Mouse (Mus musculus): ENCODE measurements around the gene Tmem44.

The Tmem44 gene

GRCm38 (mm10) chr16:30550748-30551192, at the start of gene Tmem44:
Tmem44 (minus strand) TSS chr16:30550842.
- CTCF ChIA-PET: interaction anchor here (1.4 kb wide), 1 partner anchor 23 kb away, joined by 3 read pairs; no protein-coding TSS in a partner anchor

GRCm38 (mm10) chr16:30599491-30600268, 49.0 kb upstream of the Tmem44 start, which contains the start of gene Fam43a:
Fam43a (plus strand) TSS chr16:30599723.
- CTCF ChIA-PET: interaction anchor here (0.7 to 0.8 kb wide), 3 partner anchors 79 to 453 kb away, joined by 4 to 5 read pairs (median 4); no protein-coding TSS in a partner anchor

- CTCF ChIA-PET: interaction anchor here (0.7 to 1.5 kb wide), 3 partner anchors 425 to 477 kb away, joined by 5 to 19 read pairs (median 5); no protein-coding TSS in a partner anchor
These were observed 46.5 kb upstream of the Tmem44 start for GRCm38 (mm10) chr16:30596959-30597681.

GRCm38 (mm10) chr16:30595835-30596557, 45.4 kb upstream of the Tmem44 start:
- CTCF ChIA-PET: interaction anchor here (0.5 to 0.6 kb wide), 2 partner anchors 342 to 486 kb away, joined by 3 read pairs; no protein-coding TSS in a partner anchor

DNA sequence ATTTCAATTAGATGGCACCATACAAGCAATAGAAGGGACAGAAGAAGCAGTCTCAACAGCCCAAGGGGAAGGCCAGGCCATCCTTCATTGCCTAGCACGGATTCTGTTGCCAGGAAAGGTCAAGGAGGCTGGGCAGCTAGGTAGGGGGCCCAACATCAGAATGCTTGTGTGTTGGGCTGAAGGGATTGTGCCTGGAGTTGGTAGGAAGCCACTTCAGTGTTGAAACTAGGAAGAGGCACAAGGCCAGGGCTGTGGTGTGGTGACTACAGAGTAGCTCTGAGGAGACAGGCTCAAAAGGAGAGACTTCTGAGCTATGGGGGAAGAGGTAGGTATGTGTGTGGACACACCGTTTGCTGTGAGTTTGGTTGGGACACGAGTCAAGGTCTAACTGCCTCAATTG, 44.7 kb upstream of the Tmem44 start:
- CTCF ChIA-PET: interaction anchor here (0.6 kb wide), 1 partner anchor 57 kb away, joined by 4 read pairs; no protein-coding TSS in a partner anchor

DNA sequence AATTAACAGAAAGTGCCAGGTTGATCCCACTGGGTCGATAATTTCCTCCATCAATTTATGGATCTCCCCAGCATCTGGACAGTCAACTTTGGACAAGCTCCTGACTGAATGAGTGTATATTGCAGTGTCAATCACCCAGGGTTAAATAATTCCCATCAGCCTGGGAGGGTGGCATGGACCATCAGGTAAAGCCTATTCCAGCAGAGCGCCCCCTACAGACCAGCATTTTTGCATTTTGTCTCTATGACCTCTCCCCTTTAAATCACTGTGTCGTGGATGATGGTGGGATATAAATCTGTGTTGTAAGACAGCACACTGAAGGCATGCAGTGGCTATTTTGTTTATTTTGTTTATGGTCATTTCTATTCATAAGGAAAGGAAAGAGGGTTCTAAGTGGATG, 41.3 kb upstream of the Tmem44 start:
- CTCF ChIA-PET: no interaction called here

DNA sequence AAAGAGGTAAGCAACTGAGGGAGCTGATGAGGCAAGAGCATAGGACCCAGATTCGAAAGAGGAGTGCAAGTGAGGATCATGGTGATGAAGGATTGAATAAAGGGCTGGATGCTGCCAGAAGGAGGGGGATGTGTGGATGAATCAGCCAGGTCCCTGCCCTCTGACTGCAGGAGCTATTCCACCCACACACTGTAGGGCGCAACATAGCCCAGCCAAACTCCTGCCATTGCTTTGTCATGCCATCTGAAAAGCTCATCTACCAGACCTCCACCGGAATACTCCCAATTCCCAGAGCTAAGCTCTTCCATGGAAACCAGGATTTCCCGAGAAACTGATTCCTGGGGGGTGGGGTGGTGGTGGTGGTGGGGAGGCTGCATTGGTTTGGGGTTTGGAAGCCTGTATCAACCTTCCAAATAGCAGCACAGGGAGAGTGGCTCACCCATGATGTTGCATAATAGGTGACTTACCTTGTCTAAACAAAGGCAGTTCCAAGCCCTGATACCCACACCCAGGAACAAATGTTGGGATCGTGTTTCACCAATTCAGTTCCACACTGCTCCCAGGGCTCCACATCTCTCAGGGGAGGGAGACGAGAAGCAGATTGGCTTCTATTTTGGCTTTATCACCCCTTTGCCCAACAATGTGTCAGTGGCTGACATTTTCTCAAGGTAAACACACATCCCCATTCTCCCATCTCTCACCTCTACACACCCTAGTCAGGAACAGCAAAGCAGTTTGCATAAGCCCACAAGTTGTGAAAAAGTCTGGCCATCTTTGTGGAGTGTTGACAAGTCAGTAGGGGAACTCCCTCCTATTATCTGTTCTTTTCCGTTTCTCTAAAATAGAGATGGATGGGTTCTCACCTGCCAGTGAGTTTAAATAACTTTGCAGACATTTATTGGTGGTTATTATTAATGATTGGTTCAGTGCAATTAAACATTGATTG, 39.9 kb upstream of the Tmem44 start:
- CTCF ChIA-PET: interaction anchor here (0.6 kb wide), 1 partner anchor 51 kb away, joined by 3 read pairs; no protein-coding TSS in a partner anchor

GRCm38 (mm10) chr16:30587494-30588327, 37.1 kb upstream of the Tmem44 start, which contains the start of gene Lsg1:
Lsg1 (minus strand) TSS chr16:30587592.
- CTCF ChIA-PET: no interaction called here

DNA sequence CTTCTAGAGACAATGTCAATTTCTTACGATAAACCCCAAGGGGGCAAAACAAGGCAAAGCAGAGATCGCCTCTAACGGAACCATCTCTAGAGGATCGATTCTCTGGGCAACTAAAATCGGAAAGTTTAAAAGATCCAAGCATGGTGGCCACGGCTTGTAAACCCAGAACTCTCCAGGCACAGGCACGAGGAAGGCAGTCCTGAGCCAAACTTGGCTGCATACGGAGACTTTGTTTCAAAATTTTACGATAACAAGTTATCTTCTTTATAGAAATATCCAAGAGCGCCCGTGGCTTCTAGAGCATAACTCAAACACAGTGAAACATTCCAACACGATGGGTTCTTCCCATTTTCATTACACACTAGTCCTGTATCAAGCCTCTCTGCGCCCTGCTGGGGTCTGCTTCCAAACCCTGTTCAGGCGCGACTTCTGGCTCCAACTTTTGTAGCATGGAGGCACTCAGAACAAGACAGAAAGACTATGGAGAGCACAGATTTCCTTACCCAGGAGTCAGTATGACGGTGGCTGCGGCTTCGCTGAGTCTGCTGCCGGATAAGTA, 36.4 kb upstream of the Tmem44 start:
- CTCF ChIA-PET: no interaction called here

GRCm38 (mm10) chr16:30580765-30581164, 30.1 kb upstream of the Tmem44 start:
- CTCF ChIA-PET: interaction anchor here (0.7 kb wide), 1 partner anchor 99 kb away, joined by 3 read pairs; no protein-coding TSS in a partner anchor

GRCm38 (mm10) chr16:30576392-30576791, 25.8 kb upstream of the Tmem44 start:
- CTCF ChIA-PET: no interaction called here

DNA sequence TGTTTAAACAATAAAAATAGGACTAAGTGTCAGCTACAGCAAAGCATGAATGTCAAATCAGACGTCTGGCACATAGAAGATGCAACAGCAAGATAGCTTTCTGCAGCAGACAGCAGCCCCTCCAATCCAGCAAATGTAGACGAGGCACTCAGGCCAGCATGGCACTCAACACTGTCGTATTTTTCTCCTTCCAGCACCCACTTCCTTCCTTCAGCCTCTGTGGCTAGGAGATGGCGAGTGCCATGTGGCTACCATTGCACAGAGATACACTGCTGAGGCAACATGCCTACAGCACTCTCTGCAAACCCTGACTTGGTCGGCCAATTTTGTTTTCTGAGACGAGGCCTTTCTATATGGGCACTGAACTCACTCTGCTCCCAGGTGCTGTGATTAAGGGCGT, 25.2 kb upstream of the Tmem44 start:
- CTCF ChIA-PET: interaction anchor here (0.6 kb wide), 1 partner anchor 262 kb away, joined by 16 read pairs; no protein-coding TSS in a partner anchor

- CTCF ChIA-PET: interaction anchor here (0.6 kb wide), 2 partner anchors 13 to 105 kb away, joined by 3 to 5 read pairs; no protein-coding TSS in a partner anchor
These were observed 21.6 kb upstream of the Tmem44 start for GRCm38 (mm10) chr16:30572239-30572638.

DNA sequence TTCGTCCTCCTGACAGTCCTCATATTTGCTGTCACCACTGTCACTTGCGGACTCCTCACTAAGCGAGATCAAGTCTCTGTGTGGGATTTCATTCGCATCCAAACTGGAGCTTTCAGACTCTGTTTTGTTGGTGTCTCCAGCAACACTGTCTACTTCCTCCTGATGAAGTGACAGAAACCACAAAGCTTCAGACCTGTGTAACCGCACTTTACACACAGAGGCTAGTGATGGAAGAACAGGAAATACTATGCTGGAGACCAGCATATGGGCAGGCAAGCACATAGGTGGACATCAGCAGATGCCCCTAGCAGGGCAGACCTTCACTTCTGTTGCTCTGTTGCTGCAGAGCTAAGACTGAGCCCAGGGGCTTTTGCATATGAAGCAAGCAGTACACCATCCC, 20.7 kb upstream of the Tmem44 start:
- CTCF ChIA-PET: interaction anchor here (0.6 kb wide), 1 partner anchor 567 kb away, joined by 3 read pairs; no protein-coding TSS in a partner anchor

DNA sequence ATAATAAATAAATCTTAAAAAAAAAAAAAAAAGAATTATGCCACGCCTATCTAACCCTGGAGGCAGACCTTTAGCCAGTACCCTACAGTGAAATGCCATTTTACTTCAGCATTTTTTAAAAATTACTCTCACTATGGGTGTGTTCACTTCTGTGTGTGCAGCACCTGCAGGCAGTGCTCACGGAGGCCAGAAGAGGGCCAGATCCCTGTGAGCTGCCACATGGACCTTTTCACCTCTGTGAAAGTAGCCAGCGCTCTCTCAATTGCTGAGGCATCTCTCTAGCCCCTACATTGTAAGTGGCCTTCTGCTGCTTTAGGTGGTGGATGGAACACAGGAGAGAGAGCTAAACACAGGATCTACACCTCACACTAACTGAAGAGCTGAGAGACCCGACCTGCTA, 19.5 kb upstream of the Tmem44 start:
- CTCF ChIA-PET: interaction anchor here (0.6 kb wide), 1 partner anchor 367 kb away, joined by 8 read pairs; no protein-coding TSS in a partner anchor

GRCm38 (mm10) chr16:30565631-30566030, 15.0 kb upstream of the Tmem44 start:
- CTCF ChIA-PET: no interaction called here

GRCm38 (mm10) chr16:30560601-30561000, 10.0 kb upstream of the Tmem44 start:
- CTCF ChIA-PET: no interaction called here

DNA sequence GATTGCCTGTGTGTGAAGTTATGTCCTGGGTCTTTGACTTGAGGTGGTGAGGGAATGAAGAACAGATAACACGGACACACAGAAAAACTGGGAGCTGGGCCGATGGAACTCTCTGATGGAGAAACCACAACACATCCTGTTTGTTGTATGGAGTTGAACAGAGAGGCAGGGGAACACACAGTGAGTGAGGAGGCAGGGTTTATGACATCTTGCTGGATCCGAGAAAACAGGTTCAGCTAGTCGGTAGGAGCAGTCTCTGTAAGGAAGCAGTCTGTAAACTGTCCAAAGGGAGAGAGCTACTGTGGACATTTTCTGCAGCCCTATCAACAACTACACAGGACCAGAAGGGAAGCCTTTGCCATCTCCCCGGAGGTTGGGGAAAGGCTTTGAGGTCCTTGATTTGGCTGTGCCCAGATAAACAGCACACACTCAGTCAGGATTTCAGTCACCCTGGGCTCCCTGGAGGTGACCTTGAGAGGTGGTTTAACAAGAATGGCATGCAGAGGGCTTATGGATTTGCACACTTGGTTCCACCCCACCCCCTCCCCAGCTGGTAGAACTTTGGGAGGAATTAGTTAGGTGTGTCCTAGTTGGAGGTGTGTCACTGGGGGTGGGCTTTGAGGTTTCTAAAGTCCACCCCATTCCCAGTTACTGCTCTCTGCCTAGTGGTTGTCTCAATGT, 8.8 kb upstream of the Tmem44 start:
- CTCF ChIA-PET: no interaction called here

Measured in spleen, embryonic (tissue).